Mouse (Mus musculus) midbrain, embryonic 12.5 days (tissue): Measurements from ENCODE around the gene Trim6. TPM values are rescaled to one million over a fixed set of nuclear protein-coding genes. Genes with fewer than 3 reads are reported as not detected.
"Not testable (repeated sequence)": the region's sequence is repeated elsewhere in the genome, so short reads cannot be mapped to it uniquely, and the experiment has no call there.

Experiments used
- ATAC-seq: fragments of 200-750 bp; cut with Nextera tagmentation; 2 replicates; pipeline ENCODE4 v1.8.0; 2017; ENCODE audit warnings: low read depth, moderate TSS enrichment, moderate library complexity; ENCODE audit not compliant: low FRiP score
- H3K27ac ChIP-seq: fragments of 300-500 bp; sonication (generic); replicated peaks from 2 replicates; pipeline ENCODE4 v1.5.1; 2016; ENCODE audit warnings: mild to moderate bottlenecking
- H3K27me3 ChIP-seq: fragments of 300-500 bp; sonication (generic); 2 replicates; pipeline ENCODE4 v1.6.1; 2016; ENCODE audit warnings: mild to moderate bottlenecking
- H3K36me3 ChIP-seq: fragments of 300-500 bp; sonication (generic); 2 replicates; pipeline ENCODE4 v1.6.1; 2016
- H3K4me1 ChIP-seq: fragments of 300-500 bp; sonication (generic); 2 replicates; pipeline ENCODE4 v1.6.1; 2016
- H3K4me2 ChIP-seq: fragments of 300-500 bp; sonication (generic); replicated peaks from 2 replicates; pipeline ENCODE4 v1.6.1; 2016; ENCODE audit warnings: mild to moderate bottlenecking, moderate library complexity
- H3K4me3 ChIP-seq: fragments of 300-500 bp; sonication (generic); 2 replicates; pipeline ENCODE4 v1.5.1; 2016; ENCODE audit warnings: mild to moderate bottlenecking
- H3K9ac ChIP-seq: fragments of 300-500 bp; sonication (generic); replicated peaks from 2 replicates; pipeline ENCODE4 v1.6.1; 2016; ENCODE audit warnings: mild to moderate bottlenecking, moderate library complexity
- H3K9me3 ChIP-seq: fragments of 300-500 bp; sonication (generic); 2 replicates; pipeline ENCODE4 v1.6.1; 2016; ENCODE audit warnings: mild to moderate bottlenecking
- WGBS: fragments of 180-500 bp; shearing (Covaris S2); methylation state at CpG from one replicate; pipeline ENCODE4 v1.1.7; 2016; 5-methylcytosine and 5-hydroxymethylcytosine counted together
- polyA plus RNA-seq: library from polyadenylated mRNA; unstranded; fragments of >200 nt; fragmentation: Nextera tagmentation; extraction: Ambion mirVana; gene quantifications from 2 replicates; pipeline ENCODE4 v1.2.1, GENCODE M21; 2016

Gene Trim6
- polyA plus RNA-seq, 1 experiment from 2014 or later: 1.3 TPM

- Histone ChIP-seq H3K36me3 (no peaks in the 10 kb centered on the region), H3K27ac (no peak overlapping the region), H3K4me1 (no peaks in the 10 kb centered on the region), H3K9ac (no peak overlapping the region), H3K4me2 (no peak overlapping the region), H3K27me3 (no peaks in the 10 kb centered on the region), H3K4me3 (no peak overlapping the region), H3K9me3 (no peaks in the 10 kb centered on the region)
- ATAC-seq: no peak
- 36% methylated on average over 2 of the region's 2 CpGs for WGBS
Observed at GRCm38 (mm10) chr7:104231203-104231602, 12.6 kb downstream of the Trim6 start.

GRCm38 (mm10) chr7:104240857-104241256 is 22.3 kb downstream of the Trim6 start:
- no peak overlapping the region for H3K4me2 ChIP-seq
- no peak for ATAC-seq
- no peak overlapping the region for H3K4me3 ChIP-seq
- H3K27me3 ChIP-seq: no peaks in the 10 kb centered on the region
- no peaks in the 10 kb centered on the region for H3K4me1 ChIP-seq
- no peak overlapping the region for H3K27ac ChIP-seq
- no peaks in the 10 kb centered on the region for H3K36me3 ChIP-seq
- no peak overlapping the region for H3K9ac ChIP-seq
- no peaks in the 10 kb centered on the region for H3K9me3 ChIP-seq

- Histone ChIP-seq H3K27ac (no peak overlapping the region), H3K9ac (no peak overlapping the region), H3K36me3 (no peaks in the 10 kb centered on the region), H3K4me1 (no peaks in the 10 kb centered on the region), H3K9me3 (no peaks in the 10 kb centered on the region), H3K4me3 (no peak overlapping the region), H3K27me3 (no peaks in the 10 kb centered on the region), H3K4me2 (no peak overlapping the region)
- ATAC-seq: no peak
- 67% methylated on average over 1 of the region's 1 CpGs for WGBS
Observed at GRCm38 (mm10) chr7:104243616-104244015, 25.0 kb downstream of the Trim6 start.

- no peaks in the 10 kb centered on the region for H3K36me3 ChIP-seq
- no peak within 1 kb of the TSS for H3K27ac ChIP-seq
- 7% methylated on average over 13 of the region's 13 CpGs for WGBS
- no peaks in the 10 kb centered on the region for H3K9me3 ChIP-seq
- no peaks in the 10 kb centered on the region for H3K4me1 ChIP-seq
- H3K27me3 ChIP-seq: no peaks in the 10 kb centered on the region
- H3K9ac ChIP-seq: no peak within 1 kb of the TSS
- peak within 1 kb of the TSS; percentile 32 for H3K4me3 ChIP-seq
- H3K4me2 ChIP-seq: peak within 1 kb of the TSS; percentile 43
- peak; percentile 58 for ATAC-seq
Observed at GRCm38 (mm10) chr7:104244287-104245181, 25.9 kb downstream of the Trim6 start, which contains the start of gene Trim34a. TSS of gene Trim34a (plus strand) at chr7:104244457.

- 92% methylated on average over 4 of the region's 4 CpGs for WGBS
Observed at GRCm38 (mm10) chr7:104260380-104260779, 41.8 kb downstream of the Trim6 start.

DNA sequence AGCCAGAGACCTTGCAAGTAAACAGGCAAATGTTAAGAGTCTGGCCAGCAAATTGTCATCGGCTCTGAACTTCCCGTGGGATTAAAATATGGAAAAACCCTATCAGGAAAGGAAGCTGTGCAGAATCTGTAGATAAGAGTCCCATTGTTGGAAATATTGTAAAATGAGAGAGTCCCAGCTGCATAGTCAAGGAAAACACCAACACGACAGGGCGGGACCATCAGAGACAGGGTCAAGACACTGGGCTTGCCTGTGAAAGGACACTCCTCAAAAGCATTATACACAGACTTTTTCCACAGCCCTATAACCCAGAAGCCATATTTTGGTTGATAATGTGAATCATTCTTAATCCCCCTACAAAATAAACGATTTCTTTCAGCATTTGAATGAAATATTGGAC is 46.7 kb downstream of the Trim6 start:
- H3K4me3 ChIP-seq, H3K9me3 ChIP-seq, H3K36me3 ChIP-seq, H3K4me1 ChIP-seq, H3K4me2 ChIP-seq, H3K9ac ChIP-seq, H3K27ac ChIP-seq, H3K27me3 ChIP-seq, ATAC-seq: not testable (repeated sequence)
- 84% methylated on average over 4 of the region's 5 CpGs for WGBS

More at GRCm38 (mm10) chr7:104260380-104260779, 41.8 kb downstream of the Trim6 start:
- not testable (repeated sequence) for H3K9me3 ChIP-seq, H3K9ac ChIP-seq, H3K36me3 ChIP-seq, H3K4me3 ChIP-seq, ATAC-seq, H3K27me3 ChIP-seq, H3K4me1 ChIP-seq, H3K4me2 ChIP-seq, H3K27ac ChIP-seq

DNA sequence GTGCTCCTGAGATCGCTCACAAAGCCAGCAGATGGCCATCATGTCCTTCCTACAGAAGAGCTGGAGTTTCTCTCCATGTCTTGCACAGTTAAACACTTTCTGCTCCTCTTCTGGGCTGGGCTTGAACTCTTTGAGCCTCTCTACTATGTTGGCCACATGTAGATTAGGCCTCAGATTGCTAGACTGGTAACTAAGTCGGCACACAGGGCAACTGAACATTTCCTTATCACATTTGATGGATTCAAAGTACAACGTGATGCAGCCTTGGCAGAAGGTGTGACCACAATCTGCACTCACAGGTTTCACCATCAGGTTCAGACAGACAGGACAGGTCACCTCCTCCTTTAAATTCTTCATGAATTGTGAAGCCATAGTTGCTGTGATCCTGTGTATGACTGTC is 60.8 kb downstream of the Trim6 start:
- not testable (repeated sequence) for H3K4me1 ChIP-seq, H3K27me3 ChIP-seq, H3K27ac ChIP-seq, H3K9ac ChIP-seq, ATAC-seq, H3K36me3 ChIP-seq, H3K4me3 ChIP-seq, H3K9me3 ChIP-seq, H3K4me2 ChIP-seq
- 83% methylated on average over 3 of the region's 3 CpGs for WGBS

Other genes with a start within 250 kb of the Trim6 start
- not detected in 2 replicates for gene Olfr635, start 247.6 kb upstream of the Trim6 start, polyA plus RNA-seq
- not detected in 2 replicates for gene Olfr638, start 220.0 kb upstream of the Trim6 start, polyA plus RNA-seq
- gene Olfr639, start 201.5 kb upstream of the Trim6 start, polyA plus RNA-seq: 0.04 TPM in 1 of 2 replicates, not detected in the other
- not detected in 2 replicates for gene Olfr640, start 193.2 kb upstream of the Trim6 start, polyA plus RNA-seq
- not detected in 2 replicates for gene Olfr641, start 183.3 kb upstream of the Trim6 start, polyA plus RNA-seq
- not detected in 2 replicates for gene Olfr642, start 166.1 kb upstream of the Trim6 start, polyA plus RNA-seq
- not detected in 2 replicates for gene 4930516K23Rik, start 157.3 kb upstream of the Trim6 start, polyA plus RNA-seq
- gene Olfr644, start 146.9 kb upstream of the Trim6 start, polyA plus RNA-seq: not detected in 2 replicates
- not detected in 2 replicates for gene Olfr645, start 133.3 kb upstream of the Trim6 start, polyA plus RNA-seq
- not detected in 2 replicates for gene Olfr646, start 113.9 kb upstream of the Trim6 start, polyA plus RNA-seq
- gene Ubqln5, start 89.0 kb upstream of the Trim6 start, polyA plus RNA-seq: not detected in 2 replicates
- gene Olfr643, start 81.4 kb upstream of the Trim6 start, polyA plus RNA-seq: not detected in 2 replicates
- gene Ubqln3, start 75.5 kb upstream of the Trim6 start, polyA plus RNA-seq: not detected in 2 replicates
- gene Ubqlnl, start 68.2 kb upstream of the Trim6 start, polyA plus RNA-seq: not detected in 2 replicates
- not detected in 2 replicates for gene Olfm5, start 54.0 kb upstream of the Trim6 start, polyA plus RNA-seq
- gene Olfr648, start 35.4 kb upstream of the Trim6 start, polyA plus RNA-seq: 0.45 and 0.47 TPM in 2 replicates
- gene Olfr649, start 22.8 kb upstream of the Trim6 start, polyA plus RNA-seq: not detected in 2 replicates
- 0.83 and 1.2 TPM in 2 replicates for gene Trim34a, start 25.7 kb downstream of the Trim6 start, polyA plus RNA-seq
- gene Trim5, start 69.3 kb downstream of the Trim6 start, polyA plus RNA-seq: 0.10 and 0.16 TPM in 2 replicates
- gene Trim12a, start 96.7 kb downstream of the Trim6 start, polyA plus RNA-seq: 2.7 and 2.8 TPM in 2 replicates
- gene Trim34b, start 110.7 kb downstream of the Trim6 start, polyA plus RNA-seq: not detected in 2 replicates
- gene Trim12c, start 134.6 kb downstream of the Trim6 start, polyA plus RNA-seq: 0.94 and 1.1 TPM in 2 replicates
- not detected in 2 replicates for gene Trim30b, start 151.1 kb downstream of the Trim6 start, polyA plus RNA-seq
- gene Trim30c, start 182.0 kb downstream of the Trim6 start, polyA plus RNA-seq: 0.13 TPM in 1 of 2 replicates, not detected in the other
- gene Trim30a, start 246.4 kb downstream of the Trim6 start, polyA plus RNA-seq: 0.56 and 0.94 TPM in 2 replicates